Mouse (Mus musculus) small intestine, adult 2 months (tissue): ENCODE measurements around the gene Gm10300.

Experiments
- CTCF ChIP-seq: fragments of 200-500 bp; IDR thresholded peaks from 2 replicates; pipeline ENCODE4 v1.5.1; 2012; ENCODE audit warnings: low read depth, mild to moderate bottlenecking, control low read depth, inconsistent platforms, low read length, moderate library complexity, mixed read lengths; ENCODE audit not compliant: insufficient replicate concordance, insufficient read length; ENCODE audit errors: extremely low read depth
- POLR2A ChIP-seq: fragments of 200-500 bp; IDR thresholded peaks from 2 replicates; pipeline ENCODE4 v1.6.1; 2012; ENCODE audit warnings: low read depth, mild to moderate bottlenecking, control low read depth, inconsistent platforms, low read length, moderate library complexity

DNA sequence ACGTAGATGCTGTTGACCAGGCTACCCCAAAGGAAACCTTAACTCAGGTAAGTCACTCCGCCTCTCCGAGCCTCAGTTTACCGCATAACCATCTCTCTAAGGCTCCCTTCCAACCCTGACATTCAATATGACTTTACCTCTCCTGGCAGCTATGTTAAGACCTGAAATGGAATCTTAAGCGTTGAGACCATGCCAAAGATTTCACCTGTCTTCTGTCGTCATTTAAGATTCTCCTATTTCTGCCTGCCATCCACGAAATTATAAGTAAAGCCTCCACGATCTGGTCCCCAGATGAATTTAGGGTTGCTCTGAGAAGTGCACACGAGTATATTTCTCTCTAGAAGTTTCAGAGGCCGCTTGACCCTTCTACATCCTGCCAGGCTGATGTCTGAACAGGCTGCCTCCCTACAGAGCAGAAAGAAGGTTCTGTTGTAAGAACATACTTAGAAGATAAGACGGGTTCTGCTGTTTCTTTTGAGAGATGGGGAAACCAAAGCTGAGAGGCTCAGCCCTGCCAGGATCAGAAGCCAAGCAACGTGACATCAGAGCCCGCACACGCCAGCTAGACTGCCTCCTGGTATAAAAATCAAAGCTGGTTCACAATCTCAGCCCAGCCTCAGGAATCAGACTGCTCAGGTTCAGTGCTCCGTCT lies 24.8 kb upstream of the Gm10300 start:
- TF ChIP-seq POLR2A (no peak), CTCF (no peak)
